Comparison of ENCODE assay signal across 30 mouse cellular contexts in genomic region chr6:147416592-147416991, GRCm38 (mm10). TPM values are rescaled to one million over a fixed set of nuclear protein-coding genes. Genes with fewer than 3 reads are reported as not detected.
DNase-seq lines count a peak whose midpoint lies in the region; ATAC-seq and TF ChIP-seq lines count a peak whose summit lies in the region.
"Had no signal": no experiment of that assay in that cellular context is flagged by ENCODE, and none has a peak within 500 bp of the region (broad histone marks: within the 10 kb centered on the region; RNA-seq: fewer than 3 reads in every experiment).

No protein-coding gene starts in this region.

- H3K4me3 ChIP-seq in kidney, postnatal 0 days (replicated peaks; ENCODE audit: low read depth, low read length) = no peak overlapping the region
- no peak overlapping the region for H3K4me3 ChIP-seq in embryonic facial prominence, embryonic 10.5 days
- H3K4me3 ChIP-seq: heart, embryonic 12.5 days; hindbrain, embryonic 13.5 days; limb, embryonic 15.5 days; liver, embryonic 13.5 days; midbrain, embryonic 10.5 days had no signal

- no peak for ATAC-seq in kidney, postnatal 0 days (replicated peaks; ENCODE audit: low FRiP score, low read depth)
- ATAC-seq: CD4-positive, CD25-positive, alpha-beta regulatory T cell, adult 4 months; forebrain, embryonic 14.5 days; intestine, embryonic 16.5 days; midbrain, embryonic 16.5 days had no signal

- H3K9ac ChIP-seq in kidney, postnatal 0 days (ENCODE audit: low read depth, low read length) = no peak overlapping the region
- H3K9ac ChIP-seq: heart, embryonic 12.5 days; hindbrain, embryonic 13.5 days; limb, embryonic 15.5 days; liver, embryonic 13.5 days had no signal

- WGBS in kidney, postnatal 0 days = 50% methylated on average over 3 of the region's 3 CpGs
- 49% methylated on average over 3 of the region's 3 CpGs for WGBS in embryonic facial prominence, embryonic 10.5 days

- H3K27ac ChIP-seq in kidney, postnatal 0 days = no peak overlapping the region
- no peak overlapping the region for H3K27ac ChIP-seq in embryonic facial prominence, embryonic 10.5 days (replicated peaks)
- H3K27ac ChIP-seq: hindbrain, embryonic 13.5 days; limb, embryonic 15.5 days; liver, embryonic 13.5 days; midbrain, embryonic 10.5 days; stomach, postnatal 0 days had no signal

- H3K4me1 ChIP-seq in kidney, postnatal 0 days (replicated peaks; ENCODE audit: insufficient read depth, low read length) = no peaks in the 10 kb centered on the region
- peaks cover 5% of the 10 kb centered on the region for H3K4me1 ChIP-seq in embryonic facial prominence, embryonic 10.5 days
- H3K4me1 ChIP-seq: heart, embryonic 12.5 days; hindbrain, embryonic 13.5 days; limb, embryonic 15.5 days; liver, embryonic 13.5 days; midbrain, embryonic 10.5 days had no signal

- H3K9me3 ChIP-seq in kidney, postnatal 0 days (replicated peaks; ENCODE audit: low read length) = no peaks in the 10 kb centered on the region
- H3K9me3 ChIP-seq in embryonic facial prominence, embryonic 10.5 days = no peaks in the 10 kb centered on the region
- H3K9me3 ChIP-seq: heart, embryonic 12.5 days; hindbrain, embryonic 13.5 days; limb, embryonic 15.5 days; liver, embryonic 13.5 days; midbrain, embryonic 10.5 days had no signal

- H3K36me3 ChIP-seq in kidney, postnatal 0 days (ENCODE audit: insufficient read depth, low read length) = no peaks in the 10 kb centered on the region
- no peaks in the 10 kb centered on the region for H3K36me3 ChIP-seq in embryonic facial prominence, embryonic 10.5 days (replicated peaks)
- H3K36me3 ChIP-seq: heart, embryonic 12.5 days; hindbrain, embryonic 13.5 days; limb, embryonic 15.5 days; liver, embryonic 13.5 days; midbrain, embryonic 10.5 days had no signal

- TF ChIP-seq CTCF in kidney, postnatal 0 days (IDR thresholded peaks at IDR 0.05; ENCODE audit: low read depth) = no peak

- DNase-seq in kidney, postnatal 0 days (ENCODE audit: low spot score) = peak; percentile 51
- no peak for DNase-seq in kidney, adult 9 months
- peak; percentile 41 for DNase-seq in embryonic facial prominence, embryonic 10.5 days (ENCODE audit: low spot score)
- DNase-seq in forelimb bud, embryonic 11.5 days (ENCODE audit: low read depth, low spot score) = peak; percentile 21
- no peak for DNase-seq in left cerebral cortex, adult 9 months (ENCODE audit: low spot score in 2 of 2)
- no peak for DNase-seq in gastrocnemius, postnatal 4 days (ENCODE audit: low spot score in 2 of 2)
- DNase-seq in ovary, adult 18-20 months (ENCODE audit: low spot score) = no peak
- DNase-seq: adrenal gland, postnatal 25 days; cerebellum, adult 11-12 months; cerebellum, adult 9-11 months; gastrocnemius, postnatal 25 days; heart, adult 18-20 months; heart, postnatal 4 days; kidney, postnatal 36 days; liver, embryonic 13.5 days; lung, adult 18-20 months; lung, postnatal 10 days; right cerebral cortex, adult 18-20 months; right cerebral cortex, postnatal 4 days; thymus, adult 18-20 months; thymus, postnatal 25 days had no signal

- no peak overlapping the region for H3K4me2 ChIP-seq in kidney, postnatal 0 days (ENCODE audit: low read length)
- H3K4me2 ChIP-seq: heart, embryonic 12.5 days; hindbrain, embryonic 13.5 days; limb, embryonic 15.5 days; liver, embryonic 13.5 days had no signal

- no peaks in the 10 kb centered on the region for H3K27me3 ChIP-seq in kidney, postnatal 0 days (ENCODE audit: insufficient read depth, low read length)
- no peaks in the 10 kb centered on the region for H3K27me3 ChIP-seq in embryonic facial prominence, embryonic 10.5 days (replicated peaks; ENCODE audit: low read depth, poor library complexity, severe bottlenecking)
- H3K27me3 ChIP-seq: heart, embryonic 12.5 days; hindbrain, embryonic 13.5 days; limb, embryonic 15.5 days; liver, embryonic 13.5 days had no signal

RNA-seq across cellular contexts. Expression of gene Ccdc91, which starts 59.0 kb away (rescaled TPM):
- polyA plus RNA-seq in kidney, postnatal 0 days (2015; fragmentation: Nextera tagmentation; extraction: Ambion mirVana) = 23.9 and 25.7 TPM in 2 replicates
- polyA plus RNA-seq in embryonic facial prominence, embryonic 10.5 days (2016; fragmentation: Nextera tagmentation; extraction: Ambion mirVana) = 27.0 and 29.7 TPM in 2 replicates
- total RNA-seq in gastrocnemius, postnatal 4 days (2021) = 10 to 100 TPM; 36.1 to 37.2 TPM

Comparison
In these comparisons a context has a peak if more than half of its experiments do, and no peak if none do; other contexts are left out.
1. DNase-seq: peak in kidney, postnatal 0 days (single experiment), embryonic facial prominence, embryonic 10.5 days (single experiment) and forelimb bud, embryonic 11.5 days (single experiment); none in kidney, adult 9 months (single experiment), left cerebral cortex, adult 9 months (0 of 2), gastrocnemius, postnatal 4 days (0 of 2) and ovary, adult 18-20 months (single experiment).